Mouse (Mus musculus): ENCODE measurements around the gene Ptprd. TPM values are rescaled to one million over a fixed set of nuclear protein-coding genes. Genes with fewer than 3 reads are reported as not detected.

Ptprd gene
- polyA plus RNA-seq, 1 experiment from 2014 or later, result 46.2 TPM

DNA sequence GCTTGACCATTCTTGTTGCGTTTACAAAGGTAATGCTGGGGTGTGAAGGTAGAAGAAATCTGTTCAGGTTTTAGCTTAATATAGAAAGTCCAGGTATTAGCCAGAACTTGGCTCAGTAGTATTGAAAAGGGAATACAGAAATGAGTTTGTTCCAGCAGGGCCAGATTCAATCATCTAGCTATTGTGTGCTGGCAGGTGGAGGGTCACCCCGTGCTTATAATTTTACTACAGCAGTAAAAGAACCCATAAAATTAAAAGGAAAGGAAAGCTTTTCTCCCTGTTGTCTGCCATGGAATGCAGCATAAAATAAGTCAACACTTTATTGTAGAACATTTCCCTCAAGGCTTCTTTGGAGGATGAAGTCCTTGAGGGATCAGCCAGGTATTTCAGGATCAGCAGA lies 1558.8 kb downstream of the Ptprd start:
- 82% methylated on average over 2 of the region's 2 CpGs for WGBS

GRCm38 (mm10) chr4:76621740-76622139 lies 1590.0 kb downstream of the Ptprd start:
- Histone ChIP-seq H3K4me1 (ENCODE audit: control insufficient read depth, insufficient read depth, low read length) (peaks cover 5% of the 10 kb centered on the region; the same call in 1 of the 2 replicates), H3K27me3 (replicated peaks; ENCODE audit: control insufficient read depth, insufficient read depth, low read length) (no peaks in the 10 kb centered on the region), H3K27ac (replicated peaks; ENCODE audit: low read depth, low read length) (no peak overlapping the region), H3K4me2 (ENCODE audit: low read depth, low read length) (no peak overlapping the region), H3K9ac (ENCODE audit: low read depth, low read length) (no peak overlapping the region), H3K36me3 (ENCODE audit: control insufficient read depth, insufficient read depth, low read length) (no peaks in the 10 kb centered on the region), H3K9me3 (ENCODE audit: control insufficient read depth, low read length) (no peaks in the 10 kb centered on the region), H3K4me3 (ENCODE audit: low read depth, low read length) (no peak overlapping the region)
- DNase-seq (ENCODE audit: low spot score) (peak; percentile 63), ATAC-seq (ENCODE audit: low read depth) (peak; percentile 41; the same call in 1 of the 2 replicates)
- 64% methylated on average over 7 of the region's 7 CpGs for WGBS

More for the DNA sequence above, 1558.8 kb downstream of the Ptprd start:
- H3K36me3 ChIP-seq (ENCODE audit: control insufficient read depth, insufficient read depth, low read length), result no peaks in the 10 kb centered on the region
- H3K4me3 ChIP-seq (ENCODE audit: low read depth, low read length), result no peak overlapping the region
- no peaks in the 10 kb centered on the region for H3K27me3 ChIP-seq (replicated peaks; ENCODE audit: control insufficient read depth, insufficient read depth, low read length)
- H3K4me1 ChIP-seq (ENCODE audit: control insufficient read depth, insufficient read depth, low read length), result no peaks in the 10 kb centered on the region
- DNase-seq (ENCODE audit: low spot score) (no peak), ATAC-seq (ENCODE audit: low read depth) (no peak)
- H3K27ac ChIP-seq (replicated peaks; ENCODE audit: low read depth, low read length), result no peak overlapping the region
- no peaks in the 10 kb centered on the region for H3K9me3 ChIP-seq (ENCODE audit: control insufficient read depth, low read length)
- H3K9ac ChIP-seq (ENCODE audit: low read depth, low read length), result no peak overlapping the region
- H3K4me2 ChIP-seq (ENCODE audit: low read depth, low read length), result no peak overlapping the region

DNA sequence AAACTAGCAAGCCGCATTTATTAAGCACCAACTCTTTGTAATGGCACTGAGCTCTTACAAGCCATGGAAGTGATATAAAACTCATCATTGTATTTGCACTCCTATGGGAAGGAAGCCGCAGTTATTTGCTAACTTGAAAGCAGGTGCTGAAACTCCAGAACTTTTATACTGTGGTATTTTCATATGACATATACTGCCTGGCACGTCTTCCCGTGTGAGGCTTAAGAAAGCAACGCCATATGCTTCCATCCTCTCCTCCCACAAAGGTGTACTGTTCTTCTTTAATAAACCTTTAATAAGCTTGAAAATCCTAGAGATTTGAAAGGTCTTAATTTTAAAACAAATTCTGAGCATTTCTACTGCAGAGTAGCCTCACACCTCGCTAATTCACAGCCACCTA lies 1595.1 kb downstream of the Ptprd start:
- no peaks in the 10 kb centered on the region for H3K27me3 ChIP-seq (replicated peaks; ENCODE audit: control insufficient read depth, insufficient read depth, low read length)
- no peaks in the 10 kb centered on the region for H3K9me3 ChIP-seq (ENCODE audit: control insufficient read depth, low read length)
- no peak for ATAC-seq (ENCODE audit: low read depth)
- no peak overlapping the region for H3K4me3 ChIP-seq (ENCODE audit: low read depth, low read length)
- DNase-seq (ENCODE audit: low spot score), result no peak
- H3K27ac ChIP-seq (replicated peaks; ENCODE audit: low read depth, low read length), result no peak overlapping the region
- no peaks in the 10 kb centered on the region for H3K36me3 ChIP-seq (ENCODE audit: control insufficient read depth, insufficient read depth, low read length)
- 81% methylated on average over 6 of the region's 6 CpGs for WGBS
- no peak overlapping the region for H3K4me2 ChIP-seq (ENCODE audit: low read depth, low read length)
- no peak overlapping the region for H3K9ac ChIP-seq (ENCODE audit: low read depth, low read length)
- H3K4me1 ChIP-seq (ENCODE audit: control insufficient read depth, insufficient read depth, low read length), result no peaks in the 10 kb centered on the region

GRCm38 (mm10) chr4:76608246-76608645 lies 1603.5 kb downstream of the Ptprd start:
- no peaks in the 10 kb centered on the region for H3K27me3 ChIP-seq (replicated peaks; ENCODE audit: control insufficient read depth, insufficient read depth, low read length)
- H3K4me3 ChIP-seq (ENCODE audit: low read depth, low read length), result no peak overlapping the region
- no peaks in the 10 kb centered on the region for H3K4me1 ChIP-seq (ENCODE audit: control insufficient read depth, insufficient read depth, low read length)
- peak overlapping the region; percentile 26; the same call in 1 of the 2 replicates for H3K4me2 ChIP-seq (ENCODE audit: low read depth, low read length)
- WGBS, result 40% methylated on average over 7 of the region's 7 CpGs
- no peaks in the 10 kb centered on the region for H3K9me3 ChIP-seq (ENCODE audit: control insufficient read depth, low read length)
- H3K36me3 ChIP-seq (ENCODE audit: control insufficient read depth, insufficient read depth, low read length), result no peaks in the 10 kb centered on the region
- DNase-seq (ENCODE audit: low spot score) (peak; percentile 18), ATAC-seq (ENCODE audit: low read depth) (no peak)
- H3K27ac ChIP-seq (replicated peaks; ENCODE audit: low read depth, low read length), result no peak overlapping the region
- H3K9ac ChIP-seq (ENCODE audit: low read depth, low read length), result no peak overlapping the region

DNA sequence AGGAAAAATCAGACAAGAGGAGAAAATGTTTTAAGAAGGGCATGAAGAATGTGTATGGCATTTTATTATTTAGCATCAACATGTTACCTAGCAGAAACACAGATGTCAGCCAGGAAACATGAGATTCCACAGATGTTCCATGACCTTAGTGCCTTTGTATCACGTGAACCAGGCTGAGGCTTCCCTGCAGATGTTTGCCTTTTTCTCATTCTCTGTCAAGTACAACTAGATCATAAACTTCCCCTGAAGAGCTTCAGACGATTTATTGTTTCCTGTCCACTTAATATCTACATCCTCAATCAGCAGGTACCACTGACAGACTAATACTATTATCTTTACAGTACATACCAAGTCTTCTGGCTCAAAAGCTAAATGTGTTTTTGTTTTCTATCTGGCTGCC lies 1605.0 kb downstream of the Ptprd start:
- H3K4me2 ChIP-seq (ENCODE audit: low read depth, low read length), result no peak overlapping the region
- no peaks in the 10 kb centered on the region for H3K4me1 ChIP-seq (ENCODE audit: control insufficient read depth, insufficient read depth, low read length)
- ATAC-seq (ENCODE audit: low read depth) (no peak), DNase-seq (ENCODE audit: low spot score) (peak; percentile 41)
- no peak overlapping the region for H3K9ac ChIP-seq (ENCODE audit: low read depth, low read length)
- 18% methylated on average over 2 of the region's 2 CpGs for WGBS
- no peaks in the 10 kb centered on the region for H3K9me3 ChIP-seq (ENCODE audit: control insufficient read depth, low read length)
- no peaks in the 10 kb centered on the region for H3K27me3 ChIP-seq (replicated peaks; ENCODE audit: control insufficient read depth, insufficient read depth, low read length)
- no peak overlapping the region for H3K27ac ChIP-seq (replicated peaks; ENCODE audit: low read depth, low read length)
- H3K4me3 ChIP-seq (ENCODE audit: low read depth, low read length), result no peak overlapping the region
- H3K36me3 ChIP-seq (ENCODE audit: control insufficient read depth, insufficient read depth, low read length), result no peaks in the 10 kb centered on the region

GRCm38 (mm10) chr4:76590722-76591121 lies 1621.0 kb downstream of the Ptprd start:
- Histone ChIP-seq H3K36me3 (ENCODE audit: control insufficient read depth, insufficient read depth, low read length) (no peaks in the 10 kb centered on the region), H3K9ac (ENCODE audit: low read depth, low read length) (no peak overlapping the region), H3K27ac (replicated peaks; ENCODE audit: low read depth, low read length) (no peak overlapping the region), H3K4me2 (ENCODE audit: low read depth, low read length) (no peak overlapping the region), H3K27me3 (replicated peaks; ENCODE audit: control insufficient read depth, insufficient read depth, low read length) (no peaks in the 10 kb centered on the region), H3K4me1 (ENCODE audit: control insufficient read depth, insufficient read depth, low read length) (no peaks in the 10 kb centered on the region), H3K9me3 (ENCODE audit: control insufficient read depth, low read length) (no peaks in the 10 kb centered on the region), H3K4me3 (ENCODE audit: low read depth, low read length) (no peak overlapping the region)
- DNase-seq (ENCODE audit: low spot score) (no peak), ATAC-seq (ENCODE audit: low read depth) (no peak)
- WGBS, result 91% methylated on average over 1 of the region's 1 CpGs

DNA sequence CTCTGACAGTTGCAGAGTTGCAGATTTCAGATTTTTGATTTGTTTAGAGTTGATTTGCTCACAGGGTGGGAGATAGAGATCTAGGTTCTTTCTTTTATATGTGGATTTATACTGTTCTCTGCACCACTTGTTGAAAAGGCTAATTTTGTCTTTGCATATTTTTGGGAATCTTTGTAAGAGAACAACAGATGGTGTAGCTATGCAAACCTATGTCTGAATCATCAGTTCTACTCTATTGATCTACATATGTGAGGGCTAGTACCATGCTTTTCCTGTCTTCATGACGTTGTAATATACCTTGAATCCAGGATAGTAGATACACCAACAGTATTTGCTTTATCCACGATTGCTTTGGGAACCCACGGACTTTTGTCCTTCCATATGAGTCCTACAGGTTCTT lies 1628.7 kb downstream of the Ptprd start:
- 81% methylated on average over 3 of the region's 3 CpGs for WGBS
- no peaks in the 10 kb centered on the region for H3K4me1 ChIP-seq (ENCODE audit: control insufficient read depth, insufficient read depth, low read length)
- ATAC-seq (ENCODE audit: low read depth), result no peak

GRCm38 (mm10) chr4:76566006-76566405 lies 1645.8 kb downstream of the Ptprd start:
- Histone ChIP-seq H3K36me3 (ENCODE audit: control insufficient read depth, insufficient read depth, low read length) (no peaks in the 10 kb centered on the region), H3K9me3 (ENCODE audit: control insufficient read depth, low read length) (no peaks in the 10 kb centered on the region), H3K27me3 (replicated peaks; ENCODE audit: control insufficient read depth, insufficient read depth, low read length) (no peaks in the 10 kb centered on the region), H3K4me1 (ENCODE audit: control insufficient read depth, insufficient read depth, low read length) (no peaks in the 10 kb centered on the region), H3K9ac (ENCODE audit: low read depth, low read length) (no peak overlapping the region), H3K27ac (replicated peaks; ENCODE audit: low read depth, low read length) (no peak overlapping the region), H3K4me3 (ENCODE audit: low read depth, low read length) (no peak overlapping the region), H3K4me2 (ENCODE audit: low read depth, low read length) (no peak overlapping the region)
- no peak for DNase-seq (ENCODE audit: low spot score)
- ATAC-seq (ENCODE audit: low read depth), result no peak

More for the DNA sequence above, 1628.7 kb downstream of the Ptprd start:
- no peak overlapping the region for H3K4me2 ChIP-seq (ENCODE audit: low read depth, low read length)
- H3K9ac ChIP-seq (ENCODE audit: low read depth, low read length), result no peak overlapping the region
- no peak overlapping the region for H3K27ac ChIP-seq (replicated peaks; ENCODE audit: low read depth, low read length)
- no peaks in the 10 kb centered on the region for H3K27me3 ChIP-seq (replicated peaks; ENCODE audit: control insufficient read depth, insufficient read depth, low read length)
- no peaks in the 10 kb centered on the region for H3K36me3 ChIP-seq (ENCODE audit: control insufficient read depth, insufficient read depth, low read length)
- no peak overlapping the region for H3K4me3 ChIP-seq (ENCODE audit: low read depth, low read length)
- no peak for DNase-seq (ENCODE audit: low spot score)
- H3K9me3 ChIP-seq (ENCODE audit: control insufficient read depth, low read length), result no peaks in the 10 kb centered on the region

- no peak for ATAC-seq (ENCODE audit: low read depth)
- H3K27ac ChIP-seq (replicated peaks; ENCODE audit: low read depth, low read length), result no peak overlapping the region
- H3K4me3 ChIP-seq (ENCODE audit: low read depth, low read length), result no peak overlapping the region
- no peaks in the 10 kb centered on the region for H3K9me3 ChIP-seq (ENCODE audit: control insufficient read depth, low read length)
- H3K4me1 ChIP-seq (ENCODE audit: control insufficient read depth, insufficient read depth, low read length), result no peaks in the 10 kb centered on the region
- H3K27me3 ChIP-seq (replicated peaks; ENCODE audit: control insufficient read depth, insufficient read depth, low read length), result no peaks in the 10 kb centered on the region
- H3K36me3 ChIP-seq (ENCODE audit: control insufficient read depth, insufficient read depth, low read length), result no peaks in the 10 kb centered on the region
- WGBS, result 70% methylated on average over 2 of the region's 2 CpGs
- peak; percentile 30 for DNase-seq (ENCODE audit: low spot score)
- no peak overlapping the region for H3K9ac ChIP-seq (ENCODE audit: low read depth, low read length)
- no peak overlapping the region for H3K4me2 ChIP-seq (ENCODE audit: low read depth, low read length)
Observed at GRCm38 (mm10) chr4:76541769-76542168, 1670.0 kb downstream of the Ptprd start.

Measured in embryonic facial prominence, embryonic 14.5 days (tissue).